Mouse (Mus musculus) E14TG2a.4 (cell line): ENCODE data around the gene Cldn10.

Experiments used
- CTCF ChIP-seq: conservative IDR thresholded peaks from 2 replicates; pipeline ENCODE4 v1.5.1; 2014; ENCODE audit warnings: low read length
- NANOG ChIP-seq: IDR thresholded peaks from 2 replicates; pipeline ENCODE4 v1.6.1; 2014; ENCODE audit warnings: borderline replicate concordance, low read length, mixed read lengths
- POU5F1 ChIP-seq: IDR thresholded peaks from 2 replicates; pipeline ENCODE4 v1.6.1; 2014; ENCODE audit warnings: low read length, borderline replicate concordance

GRCm38 (mm10) chr14:118868102-118868724 is 80.5 kb downstream of the Cldn10 start:
- no peak for TF ChIP-seq CTCF
- no peak for TF ChIP-seq NANOG
- TF ChIP-seq POU5F1 = no peak
